Mouse (Mus musculus) midbrain, embryonic 11.5 days (tissue): ENCODE data around the gene Mgat4a. TPM values are rescaled to one million over a fixed set of nuclear protein-coding genes. Genes with fewer than 3 reads are reported as not detected.

Source experiments
- ATAC-seq: fragments of 200-750 bp; cut with Nextera tagmentation; 2 replicates; pipeline ENCODE4 v1.8.0; 2017; ENCODE audit warnings: moderate TSS enrichment, moderate library complexity; ENCODE audit not compliant: low FRiP score
- DNase-seq: peaks from one replicate; pipeline ENCODE4 v3.0.0; 2015; ENCODE audit warnings: low spot score; ENCODE audit errors: missing footprints
- H3K27ac ChIP-seq: fragments of 300-500 bp; sonication (generic); 2 replicates; pipeline ENCODE4 v1.5.1; 2014; ENCODE audit warnings: low read depth, low read length
- H3K27me3 ChIP-seq: fragments of 300-500 bp; sonication (generic); 2 replicates; pipeline ENCODE4 v1.6.1; 2014; ENCODE audit warnings: mild to moderate bottlenecking, low read length, moderate library complexity, mixed read lengths; ENCODE audit not compliant: control insufficient read depth, insufficient read depth
- H3K36me3 ChIP-seq: fragments of 300-500 bp; sonication (generic); 2 replicates; pipeline ENCODE4 v1.6.1; 2014; ENCODE audit warnings: mild to moderate bottlenecking, low read length, moderate library complexity, mixed read lengths; ENCODE audit not compliant: control insufficient read depth, insufficient read depth
- H3K4me1 ChIP-seq: fragments of 300-500 bp; sonication (generic); 2 replicates; pipeline ENCODE4 v1.6.1; 2014; ENCODE audit warnings: low read length; ENCODE audit not compliant: control insufficient read depth, insufficient read depth
- H3K4me2 ChIP-seq: fragments of 300-500 bp; sonication (generic); 2 replicates; pipeline ENCODE4 v1.6.1; 2014; ENCODE audit warnings: mild to moderate bottlenecking, moderate library complexity
- H3K4me3 ChIP-seq: fragments of 300-500 bp; sonication (generic); 2 replicates; pipeline ENCODE4 v1.5.1; 2014; ENCODE audit warnings: low read depth, low read length
- H3K9ac ChIP-seq: fragments of 300-500 bp; sonication (generic); 2 replicates; pipeline ENCODE4 v1.6.1; 2014; ENCODE audit warnings: low read length
- H3K9me3 ChIP-seq: fragments of 300-500 bp; sonication (generic); 2 replicates; pipeline ENCODE4 v1.6.1; 2016; ENCODE audit warnings: low read length; ENCODE audit not compliant: control insufficient read depth
- WGBS: fragments of 180-500 bp; shearing (Covaris S2); extraction: QIAGEN DNeasy Blood & Tissue Kit; methylation state at CpG from one replicate; pipeline ENCODE4 v1.1.7; 2014; 5-methylcytosine and 5-hydroxymethylcytosine counted together
- polyA plus RNA-seq: library from polyadenylated mRNA; unstranded; fragments of >200 nt; fragmentation: Nextera tagmentation; extraction: Ambion mirVana; gene quantifications from 2 replicates; pipeline ENCODE4 v1.2.1, GENCODE M21; 2014

Gene Mgat4a
- polyA plus RNA-seq, 1 experiment from 2014 or later = 5.7 TPM

DNA sequence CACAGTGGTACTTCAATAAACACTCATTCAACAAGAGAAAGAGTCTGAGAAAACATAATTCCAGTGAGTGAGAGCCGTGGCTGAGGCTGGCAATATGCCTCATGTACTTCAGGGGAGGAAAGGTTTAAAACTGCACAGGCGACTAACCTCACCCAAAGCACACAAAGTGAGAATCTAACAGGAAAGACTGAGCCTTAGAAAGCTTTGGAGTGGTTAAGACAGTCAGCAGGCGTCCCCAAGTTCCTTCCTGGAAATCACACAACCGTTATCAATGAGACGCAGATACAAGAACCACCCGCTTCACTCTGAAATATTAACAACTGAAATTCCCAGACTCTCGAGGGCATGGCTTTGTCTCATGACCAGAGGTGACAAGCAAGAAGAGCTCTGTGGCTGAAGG, 62.4 kb downstream of the Mgat4a start:
- Histone ChIP-seq H3K27ac (no peak overlapping the region), H3K9me3 (no peaks in the 10 kb centered on the region), H3K4me1 (no peaks in the 10 kb centered on the region), H3K27me3 (no peaks in the 10 kb centered on the region), H3K36me3 (no peaks in the 10 kb centered on the region), H3K4me2 (no peak overlapping the region), H3K4me3 (no peak overlapping the region), H3K9ac (no peak overlapping the region)
- DNase-seq (no peak), ATAC-seq (no peak)
- 82% methylated on average over 7 of the region's 7 CpGs for WGBS

DNA sequence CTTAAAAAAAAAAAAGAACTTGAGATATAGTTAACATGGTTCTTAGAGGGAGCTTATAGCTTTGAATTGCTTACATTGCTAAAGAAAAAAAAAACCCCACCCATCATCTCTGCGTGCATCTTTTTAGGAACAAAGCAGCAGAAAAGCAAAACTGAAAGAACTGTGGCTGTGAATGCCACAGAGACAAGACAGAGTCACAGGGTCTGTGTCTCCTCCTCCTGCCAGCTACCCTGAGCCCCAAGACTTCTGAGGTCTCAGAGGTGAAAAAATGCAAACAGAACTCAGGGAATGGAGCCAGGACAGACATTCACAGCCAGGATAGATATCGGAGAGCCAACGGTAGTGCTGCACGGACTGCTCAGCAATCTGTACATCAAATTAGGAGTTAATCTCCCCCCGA, 62.9 kb downstream of the Mgat4a start:
- H3K4me3 ChIP-seq = no peak overlapping the region
- WGBS = 88% methylated on average over 5 of the region's 5 CpGs

DNA sequence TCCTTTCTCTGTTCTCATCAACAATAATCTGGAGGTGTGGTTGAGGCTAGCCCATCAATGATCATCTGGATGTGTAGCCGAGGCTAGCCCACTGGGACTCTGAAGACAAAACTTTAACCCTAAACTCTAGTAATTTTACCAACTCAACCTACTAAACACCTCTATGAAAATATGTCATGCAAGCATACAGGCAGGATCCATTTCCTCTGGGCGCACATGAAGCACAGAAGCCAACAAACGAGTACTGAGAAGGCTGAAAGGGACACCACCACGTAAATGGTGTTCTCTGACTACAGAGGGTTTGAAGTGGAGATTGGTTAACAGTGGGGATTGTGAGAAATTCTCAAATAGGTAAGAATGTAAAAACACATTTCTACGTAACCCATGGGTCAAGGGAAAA, 63.6 kb downstream of the Mgat4a start:
- 92% methylated on average over 5 of the region's 5 CpGs for WGBS
- H3K27me3 ChIP-seq = no peaks in the 10 kb centered on the region

More for the DNA sequence above, 62.9 kb downstream of the Mgat4a start:
- Histone ChIP-seq H3K9ac (no peak overlapping the region), H3K36me3 (no peaks in the 10 kb centered on the region), H3K27ac (no peak overlapping the region), H3K4me2 (no peak overlapping the region), H3K4me1 (no peaks in the 10 kb centered on the region), H3K9me3 (no peaks in the 10 kb centered on the region), H3K27me3 (no peaks in the 10 kb centered on the region)
- DNase-seq = no peak
- no peak for ATAC-seq

DNA sequence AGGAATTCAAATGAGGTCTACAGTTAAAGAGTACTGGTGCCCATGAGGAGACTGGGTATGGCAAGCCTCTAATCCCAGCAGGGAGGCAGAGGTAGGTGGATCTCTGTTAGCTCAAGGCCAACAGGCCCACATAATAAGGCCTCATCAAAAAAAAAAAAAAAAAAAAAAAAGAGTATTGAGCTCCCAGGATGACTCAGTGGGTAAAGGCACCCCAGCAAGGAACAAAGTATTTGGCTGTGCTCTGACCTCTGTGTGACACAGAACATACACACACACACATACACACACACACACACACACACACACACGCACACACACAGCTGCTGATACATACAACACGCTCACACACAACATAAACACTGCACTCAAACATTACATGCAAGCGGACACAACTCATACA, 65.5 kb downstream of the Mgat4a start:
- Histone ChIP-seq H3K9ac (no peak overlapping the region), H3K4me2 (no peak overlapping the region), H3K27ac (no peak overlapping the region), H3K4me3 (no peak overlapping the region), H3K4me1 (no peaks in the 10 kb centered on the region), H3K9me3 (no peaks in the 10 kb centered on the region), H3K36me3 (no peaks in the 10 kb centered on the region), H3K27me3 (no peaks in the 10 kb centered on the region)
- 93% methylated on average over 3 of the region's 3 CpGs for WGBS
- DNase-seq = no peak
- no peak for ATAC-seq

More for the DNA sequence above, 63.6 kb downstream of the Mgat4a start:
- H3K27ac ChIP-seq = no peak overlapping the region
- ATAC-seq = no peak
- no peak overlapping the region for H3K9ac ChIP-seq
- H3K9me3 ChIP-seq = no peaks in the 10 kb centered on the region
- no peaks in the 10 kb centered on the region for H3K4me1 ChIP-seq
- no peak overlapping the region for H3K4me3 ChIP-seq
- H3K36me3 ChIP-seq = no peaks in the 10 kb centered on the region
- no peak overlapping the region for H3K4me2 ChIP-seq
- DNase-seq = no peak

DNA sequence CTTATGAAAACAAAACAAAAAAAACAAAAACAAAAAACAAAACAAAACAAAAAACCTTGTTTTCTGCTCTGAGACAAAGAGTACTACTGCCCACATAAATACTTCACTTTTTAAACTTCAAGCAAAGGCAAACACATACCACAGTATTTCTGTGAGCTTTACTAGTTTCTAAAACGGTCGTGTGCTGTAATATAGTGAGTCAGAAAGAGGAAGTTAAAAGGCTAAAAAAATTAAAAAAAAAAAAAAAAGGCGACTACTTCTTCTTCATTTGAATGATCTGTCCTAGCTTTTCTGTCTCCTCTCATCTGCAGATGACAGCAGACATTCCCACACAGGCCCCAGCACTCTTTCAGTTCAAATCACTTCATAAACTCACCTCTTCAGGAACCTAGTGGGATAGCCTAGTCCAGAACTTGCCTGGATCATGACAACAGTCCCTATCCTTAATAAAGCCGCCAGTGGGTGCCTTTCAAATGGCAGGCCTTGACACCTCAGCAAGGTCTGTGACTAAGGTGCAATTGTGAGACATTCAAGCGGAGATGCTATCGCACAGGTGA, 66.1 kb downstream of the Mgat4a start:
- no peak for DNase-seq
- WGBS = 91% methylated on average over 6 of the region's 6 CpGs

DNA sequence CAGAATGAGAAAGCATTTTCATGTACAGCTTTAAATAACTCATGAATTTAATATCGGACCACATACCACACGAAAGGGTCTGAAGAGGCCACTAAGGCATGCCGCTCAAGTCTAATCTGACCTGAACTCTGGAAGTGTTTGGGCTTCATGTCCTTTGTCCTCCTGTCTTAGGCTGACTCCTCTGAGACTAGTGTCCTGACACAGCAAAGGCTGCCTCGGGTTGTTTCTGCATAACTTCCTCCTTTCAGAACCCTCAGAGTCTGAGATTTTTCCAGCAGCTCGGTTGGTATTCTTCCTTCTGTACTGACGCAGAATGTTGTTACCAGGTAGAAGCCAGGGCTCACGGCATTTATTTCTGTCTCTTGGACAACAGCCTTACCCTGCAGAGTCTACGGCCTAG, 66.8 kb downstream of the Mgat4a start:
- H3K4me2 ChIP-seq = no peak overlapping the region
- no peak for ATAC-seq
- no peak overlapping the region for H3K4me3 ChIP-seq
- no peaks in the 10 kb centered on the region for H3K4me1 ChIP-seq
- H3K9ac ChIP-seq = no peak overlapping the region
- H3K36me3 ChIP-seq = no peaks in the 10 kb centered on the region
- no peak overlapping the region for H3K27ac ChIP-seq
- WGBS = 80% methylated on average over 8 of the region's 8 CpGs
- H3K9me3 ChIP-seq = no peaks in the 10 kb centered on the region
- no peak for DNase-seq
- H3K27me3 ChIP-seq = no peaks in the 10 kb centered on the region

More for the DNA sequence above, 66.1 kb downstream of the Mgat4a start:
- no peaks in the 10 kb centered on the region for H3K4me1 ChIP-seq
- H3K27ac ChIP-seq = no peak overlapping the region
- H3K9me3 ChIP-seq = no peaks in the 10 kb centered on the region
- H3K4me3 ChIP-seq = no peak overlapping the region
- H3K27me3 ChIP-seq = no peaks in the 10 kb centered on the region
- ATAC-seq = no peak
- no peak overlapping the region for H3K4me2 ChIP-seq
- H3K36me3 ChIP-seq = no peaks in the 10 kb centered on the region
- H3K9ac ChIP-seq = no peak overlapping the region

DNA sequence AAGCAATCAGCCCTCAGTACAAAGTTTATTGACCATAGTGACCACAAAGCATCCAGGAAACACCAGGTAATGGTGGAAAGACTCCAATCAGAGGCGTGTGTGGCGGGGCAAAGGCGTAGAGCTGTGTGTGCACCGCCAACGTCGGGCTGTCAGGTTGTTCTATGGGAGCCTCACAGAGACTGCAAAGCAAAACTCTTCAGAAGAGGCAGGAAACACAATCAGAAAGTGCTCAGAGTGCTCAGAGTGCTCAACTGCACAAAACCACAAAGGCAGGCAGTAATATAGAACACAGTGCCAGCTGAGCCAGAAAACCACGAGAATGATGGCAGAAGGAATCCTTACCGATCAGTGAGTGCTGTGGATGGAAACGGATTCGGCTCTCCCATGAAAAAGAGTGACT, 67.6 kb downstream of the Mgat4a start:
- Histone ChIP-seq H3K4me1 (no peaks in the 10 kb centered on the region), H3K27ac (no peak overlapping the region), H3K4me2 (no peak overlapping the region), H3K27me3 (no peaks in the 10 kb centered on the region), H3K9me3 (no peaks in the 10 kb centered on the region), H3K9ac (no peak overlapping the region), H3K36me3 (no peaks in the 10 kb centered on the region), H3K4me3 (no peak overlapping the region)
- WGBS = 90% methylated on average over 10 of the region's 10 CpGs
- no peak for ATAC-seq
- no peak for DNase-seq

DNA sequence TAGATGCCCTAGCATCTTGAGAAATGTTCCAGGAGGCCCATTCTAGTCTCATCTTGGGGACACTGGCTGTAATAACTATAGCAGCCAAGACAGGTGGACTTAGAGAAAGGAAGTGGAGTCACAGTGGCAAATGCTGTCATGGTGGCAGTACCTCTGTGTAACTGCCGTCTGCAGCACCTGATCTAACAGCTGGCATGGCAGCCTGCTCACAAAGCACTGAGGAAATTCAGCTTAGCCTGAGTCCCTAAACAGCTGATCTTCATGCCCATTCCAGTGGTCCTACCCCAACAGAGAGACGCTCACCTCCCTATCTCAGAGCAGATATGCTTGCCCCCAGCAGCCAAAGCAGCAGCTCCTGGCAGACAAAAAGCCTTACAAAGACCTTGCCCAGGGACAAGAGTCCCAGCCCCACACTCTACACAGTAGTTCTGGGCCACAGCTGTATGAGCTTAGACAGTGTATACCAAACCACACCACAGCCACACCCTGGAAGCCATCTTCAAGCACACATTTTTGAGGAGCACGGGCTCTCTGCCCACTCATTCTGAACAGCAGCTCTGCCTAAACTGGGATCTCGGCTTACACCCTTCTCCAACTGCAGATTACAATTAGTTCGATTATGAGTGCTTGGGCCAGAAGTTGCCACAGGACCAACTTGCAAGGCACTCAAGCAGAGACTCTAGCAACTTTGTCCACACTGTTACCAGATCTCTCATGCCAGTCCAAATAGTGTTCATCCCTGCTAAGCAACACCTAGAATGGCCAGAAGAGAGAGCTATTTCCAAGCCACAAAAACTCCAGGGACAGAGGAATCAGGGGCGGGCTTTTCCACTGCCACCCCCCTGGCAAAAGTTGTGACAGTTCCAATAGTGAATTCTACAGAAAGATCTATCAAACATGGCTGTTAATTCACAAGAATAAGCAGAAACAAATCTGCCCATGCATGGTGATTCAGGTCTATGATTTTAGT, 69.4 kb downstream of the Mgat4a start:
- H3K4me1 ChIP-seq = no peaks in the 10 kb centered on the region
- 81% methylated on average over 6 of the region's 6 CpGs for WGBS

DNA sequence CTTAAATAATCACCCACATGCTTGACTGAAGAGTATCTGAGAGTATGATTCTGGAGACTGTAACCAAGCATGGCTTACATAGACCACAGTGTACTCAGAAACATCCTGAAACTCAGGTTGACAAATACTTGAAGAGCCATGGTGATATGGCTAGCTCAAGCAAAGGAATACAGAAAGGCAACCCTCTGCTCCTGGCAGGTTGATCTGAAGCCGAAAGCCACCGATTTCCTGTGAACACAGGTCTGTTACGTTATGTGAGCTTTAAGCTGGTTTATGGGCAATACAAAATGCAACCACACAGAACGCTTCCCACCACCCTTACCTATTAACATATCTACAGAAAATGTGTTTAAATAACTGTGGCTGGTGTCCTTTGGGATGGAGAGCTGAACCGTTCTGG, 71.8 kb downstream of the Mgat4a start:
- Histone ChIP-seq H3K9me3 (no peaks in the 10 kb centered on the region), H3K27me3 (no peaks in the 10 kb centered on the region), H3K36me3 (no peaks in the 10 kb centered on the region), H3K4me3 (no peak overlapping the region), H3K4me1 (no peaks in the 10 kb centered on the region), H3K4me2 (no peak overlapping the region), H3K27ac (no peak overlapping the region), H3K9ac (no peak overlapping the region)
- ATAC-seq (no peak), DNase-seq (no peak)
- 90% methylated on average over 5 of the region's 5 CpGs for WGBS

More for the DNA sequence above, 69.4 kb downstream of the Mgat4a start:
- no peak for ATAC-seq
- H3K4me3 ChIP-seq = no peak overlapping the region
- H3K27ac ChIP-seq = no peak overlapping the region
- no peaks in the 10 kb centered on the region for H3K9me3 ChIP-seq
- no peak overlapping the region for H3K4me2 ChIP-seq
- DNase-seq = no peak
- no peaks in the 10 kb centered on the region for H3K27me3 ChIP-seq
- no peak overlapping the region for H3K9ac ChIP-seq
- no peaks in the 10 kb centered on the region for H3K36me3 ChIP-seq
